Mouse (Mus musculus) heart, embryonic 10.5 days (tissue): Measurements from ENCODE around the gene Ptprr. TPM values are rescaled to one million over a fixed set of nuclear protein-coding genes. Genes with fewer than 3 reads are reported as not detected.

Experiments used
- DNase-seq: peaks from one replicate; pipeline ENCODE4 v3.0.0-alpha.2; 2017; ENCODE audit warnings: low spot score
- H3K27ac ChIP-seq: fragments of 300-500 bp; sonication (generic); 2 replicates; pipeline ENCODE4 v1.5.1; 2016; ENCODE audit warnings: mild to moderate bottlenecking
- H3K27me3 ChIP-seq: fragments of 300-500 bp; sonication (generic); 2 replicates; pipeline ENCODE4 v1.6.1; 2016; ENCODE audit warnings: mild to moderate bottlenecking; ENCODE audit not compliant: poor library complexity, insufficient read depth, severe bottlenecking
- H3K36me3 ChIP-seq: fragments of 300-500 bp; sonication (generic); 2 replicates; pipeline ENCODE4 v1.6.1; 2016; ENCODE audit warnings: mild to moderate bottlenecking, moderate library complexity
- H3K4me1 ChIP-seq: fragments of 300-500 bp; sonication (generic); 2 replicates; pipeline ENCODE4 v1.6.1; 2016; ENCODE audit warnings: mild to moderate bottlenecking
- H3K4me3 ChIP-seq: fragments of 300-500 bp; sonication (generic); 2 replicates; pipeline ENCODE4 v1.5.1; 2016; ENCODE audit warnings: mild to moderate bottlenecking, moderate library complexity
- H3K9me3 ChIP-seq: fragments of 300-500 bp; sonication (generic); 2 replicates; pipeline ENCODE4 v1.6.1; 2016; ENCODE audit warnings: mild to moderate bottlenecking, moderate library complexity
- WGBS: fragments of 180-500 bp; shearing (Covaris S2); methylation state at CpG from one replicate; pipeline ENCODE4 v1.1.7; 2016; 5-methylcytosine and 5-hydroxymethylcytosine counted together
- polyA plus RNA-seq: library from polyadenylated mRNA; unstranded; fragments of >200 nt; fragmentation: Nextera tagmentation; extraction: Ambion mirVana; gene quantifications from 2 replicates; pipeline ENCODE4 v1.2.1, GENCODE M21; 2016

Ptprr gene
- polyA plus RNA-seq, 1 experiment from 2014 or later: 0.41 TPM

DNA sequence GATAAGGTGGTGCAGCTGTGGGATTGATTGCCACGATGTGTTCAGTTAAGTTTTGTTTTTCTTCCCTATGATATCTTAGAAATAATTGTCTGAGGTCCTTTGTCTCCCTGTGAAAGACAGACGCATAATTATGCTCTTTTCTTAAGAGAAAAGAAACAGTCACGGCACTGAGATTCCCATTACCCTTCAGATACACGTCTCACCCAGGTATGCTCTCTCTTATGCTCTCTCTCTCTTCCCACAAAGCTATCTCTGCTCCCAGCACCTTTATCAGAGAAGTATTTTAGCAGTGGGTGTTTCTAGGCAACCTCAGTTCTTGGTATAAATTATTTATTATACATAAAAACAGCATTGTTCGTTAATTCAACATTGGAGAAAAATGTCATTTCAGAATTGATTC, 107.4 kb downstream of the Ptprr start:
- no peak for DNase-seq
- WGBS: 64% methylated on average over 5 of the region's 5 CpGs
- no peaks in the 10 kb centered on the region for H3K36me3 ChIP-seq
- no peaks in the 10 kb centered on the region for H3K27me3 ChIP-seq
- no peaks in the 10 kb centered on the region for H3K4me1 ChIP-seq
- no peak overlapping the region for H3K4me3 ChIP-seq
- no peaks in the 10 kb centered on the region for H3K9me3 ChIP-seq
- H3K27ac ChIP-seq: no peak overlapping the region

DNA sequence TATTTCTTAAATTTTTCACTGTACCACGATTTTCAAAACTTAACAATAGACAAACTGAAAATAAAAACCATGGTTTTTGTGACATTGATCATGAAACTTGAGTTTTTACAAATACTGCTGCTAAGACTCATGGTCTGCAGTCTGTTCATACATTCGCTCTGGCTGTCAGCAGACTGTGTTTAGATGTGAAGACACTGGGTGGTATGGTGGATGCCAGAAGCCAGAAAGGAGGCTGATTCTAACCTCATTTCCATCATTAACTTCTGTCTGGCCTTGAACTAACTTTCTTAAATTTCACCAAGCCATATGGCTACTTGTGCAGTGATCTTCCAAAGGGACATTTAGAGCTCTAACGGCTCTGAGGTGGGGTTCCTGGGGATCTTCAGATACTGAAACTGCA, 112.4 kb downstream of the Ptprr start:
- Histone ChIP-seq H3K27ac (no peak overlapping the region), H3K27me3 (no peaks in the 10 kb centered on the region), H3K4me3 (no peak overlapping the region), H3K4me1 (no peaks in the 10 kb centered on the region), H3K9me3 (no peaks in the 10 kb centered on the region), H3K36me3 (no peaks in the 10 kb centered on the region)
- 76% methylated on average over 3 of the region's 3 CpGs for WGBS
- DNase-seq: no peak

DNA sequence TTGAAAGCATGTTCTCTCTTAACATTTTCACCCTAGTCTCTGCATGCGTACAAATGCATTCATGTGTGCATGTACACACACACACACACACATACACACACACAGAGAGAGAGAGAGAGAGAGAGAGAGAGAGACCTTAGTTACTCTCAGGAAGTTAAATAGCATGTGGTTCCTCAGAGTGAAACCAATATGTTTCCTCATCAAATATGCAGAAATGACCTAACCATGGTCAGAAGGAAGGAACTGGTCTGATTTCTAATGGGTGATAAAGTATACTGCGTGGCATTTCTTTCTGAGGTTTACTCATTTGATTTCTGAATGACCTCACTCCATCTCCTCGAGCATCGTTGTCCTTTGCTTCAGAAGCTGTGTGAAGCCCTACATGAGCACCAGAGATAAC, 113.2 kb downstream of the Ptprr start:
- no peak for DNase-seq
- Histone ChIP-seq H3K4me3 (no peak overlapping the region), H3K36me3 (no peaks in the 10 kb centered on the region), H3K27ac (no peak overlapping the region), H3K27me3 (no peaks in the 10 kb centered on the region), H3K4me1 (no peaks in the 10 kb centered on the region), H3K9me3 (no peaks in the 10 kb centered on the region)
- WGBS: 74% methylated on average over 4 of the region's 4 CpGs

GRCm38 (mm10) chr10:116132233-116132632, 114.2 kb downstream of the Ptprr start:
- 75% methylated on average over 4 of the region's 4 CpGs for WGBS

DNA sequence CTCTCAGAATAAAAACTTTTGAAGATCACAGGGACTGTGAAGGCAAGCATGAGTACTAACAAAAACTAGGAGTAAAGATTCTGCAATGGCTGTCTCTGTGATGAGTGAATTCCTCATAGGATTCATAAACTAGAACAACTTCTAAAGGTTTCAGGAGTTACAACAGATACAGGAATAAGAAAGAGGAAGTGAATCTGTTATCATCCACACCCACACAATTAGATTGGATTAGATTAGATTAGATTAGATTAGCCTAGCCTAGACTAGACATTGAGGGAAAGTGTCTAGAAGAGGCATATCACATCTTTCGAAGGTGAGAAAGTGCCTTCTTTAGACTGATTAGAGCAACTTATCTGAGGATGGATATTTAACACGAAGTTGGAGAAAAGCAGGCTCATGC, 117.2 kb downstream of the Ptprr start:
- Histone ChIP-seq H3K27me3 (no peaks in the 10 kb centered on the region), H3K36me3 (no peaks in the 10 kb centered on the region), H3K4me1 (no peaks in the 10 kb centered on the region), H3K4me3 (no peak overlapping the region), H3K27ac (no peak overlapping the region), H3K9me3 (no peaks in the 10 kb centered on the region)
- DNase-seq: no peak
- WGBS: 60% methylated on average over 2 of the region's 2 CpGs

More at GRCm38 (mm10) chr10:116132233-116132632, 114.2 kb downstream of the Ptprr start:
- Histone ChIP-seq H3K27me3 (no peaks in the 10 kb centered on the region), H3K36me3 (no peaks in the 10 kb centered on the region), H3K4me1 (no peaks in the 10 kb centered on the region), H3K27ac (no peak overlapping the region), H3K9me3 (no peaks in the 10 kb centered on the region), H3K4me3 (no peak overlapping the region)
- no peak for DNase-seq

GRCm38 (mm10) chr10:116140226-116140625, 122.2 kb downstream of the Ptprr start:
- Histone ChIP-seq H3K4me1 (no peaks in the 10 kb centered on the region), H3K36me3 (no peaks in the 10 kb centered on the region), H3K27ac (no peak overlapping the region), H3K4me3 (no peak overlapping the region), H3K27me3 (no peaks in the 10 kb centered on the region), H3K9me3 (no peaks in the 10 kb centered on the region)
- DNase-seq: no peak
- 89% methylated on average over 8 of the region's 8 CpGs for WGBS

DNA sequence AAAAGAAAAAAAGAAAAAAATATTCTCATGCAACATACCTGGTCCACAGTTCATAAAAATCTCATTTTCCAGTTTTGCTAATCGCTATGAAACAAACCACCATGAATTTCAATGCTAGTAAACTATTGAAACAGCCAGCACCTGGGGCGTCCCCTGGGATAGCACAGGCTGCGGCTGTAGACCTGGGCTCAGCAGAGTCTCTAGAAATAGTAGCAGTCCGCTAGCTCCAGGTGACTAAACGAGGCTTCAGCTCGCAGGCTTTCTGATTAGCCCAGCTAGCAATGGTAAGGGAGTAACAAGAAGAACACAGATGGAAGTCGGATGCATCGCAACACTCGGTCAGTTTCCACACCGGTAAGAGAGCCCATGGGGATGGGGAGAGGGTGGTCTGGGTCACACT, 125.7 kb downstream of the Ptprr start:
- DNase-seq: no peak
- H3K9me3 ChIP-seq: no peaks in the 10 kb centered on the region
- H3K27me3 ChIP-seq: no peaks in the 10 kb centered on the region
- H3K36me3 ChIP-seq: no peaks in the 10 kb centered on the region
- H3K4me1 ChIP-seq: no peaks in the 10 kb centered on the region
- H3K4me3 ChIP-seq: no peak overlapping the region
- WGBS: 78% methylated on average over 10 of the region's 10 CpGs
- H3K27ac ChIP-seq: no peak overlapping the region

DNA sequence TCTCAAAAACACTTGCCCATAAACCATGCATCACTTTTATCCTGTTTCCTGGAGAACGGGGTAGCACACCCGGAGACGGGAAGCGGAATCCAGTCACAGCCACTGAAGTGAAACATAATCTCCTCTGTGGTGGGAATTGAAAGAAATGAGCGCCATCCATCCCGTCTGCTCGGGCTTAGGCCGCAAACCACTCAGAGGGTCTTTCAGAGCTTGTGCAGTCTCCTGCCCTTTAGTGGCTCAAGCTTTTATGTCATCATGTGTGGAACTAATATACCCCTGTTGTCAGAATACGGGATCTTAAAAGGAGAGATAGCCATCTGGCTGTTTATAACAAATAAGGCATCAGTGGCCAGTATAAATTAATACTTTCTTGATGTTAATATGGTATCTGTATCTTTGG, 128.1 kb downstream of the Ptprr start:
- no peaks in the 10 kb centered on the region for H3K9me3 ChIP-seq
- H3K27ac ChIP-seq: no peak overlapping the region
- H3K27me3 ChIP-seq: no peaks in the 10 kb centered on the region
- WGBS: 81% methylated on average over 9 of the region's 9 CpGs
- no peak for DNase-seq
- H3K36me3 ChIP-seq: no peaks in the 10 kb centered on the region
- no peaks in the 10 kb centered on the region for H3K4me1 ChIP-seq
- H3K4me3 ChIP-seq: no peak overlapping the region

- Histone ChIP-seq H3K4me1 (no peaks in the 10 kb centered on the region), H3K27me3 (no peaks in the 10 kb centered on the region), H3K4me3 (no peak overlapping the region), H3K9me3 (peaks cover 3% of the 10 kb centered on the region; the same call in 1 of the 2 replicates), H3K27ac (no peak overlapping the region), H3K36me3 (no peaks in the 10 kb centered on the region)
- WGBS: 84% methylated on average over 5 of the region's 5 CpGs
- DNase-seq: no peak
Measured at GRCm38 (mm10) chr10:116154707-116155106, 136.7 kb downstream of the Ptprr start.

DNA sequence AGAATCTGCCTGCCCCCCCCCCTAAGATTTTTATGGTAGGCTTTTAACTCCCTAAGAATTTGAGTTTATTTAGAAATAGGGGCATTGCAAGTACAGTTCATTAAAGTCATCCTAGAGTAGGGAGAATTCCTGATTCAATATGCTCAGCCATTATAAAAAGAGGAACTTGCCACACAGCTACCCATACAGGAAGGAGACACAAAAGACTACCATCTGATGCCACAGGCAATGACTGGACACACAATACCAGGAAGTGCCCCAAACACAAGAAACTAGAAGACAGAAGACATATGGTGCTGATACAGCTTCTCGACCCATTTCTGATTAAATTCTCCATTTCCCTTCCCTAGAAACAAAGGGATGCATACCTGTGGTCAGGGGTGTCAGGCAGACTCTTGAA, 138.7 kb downstream of the Ptprr start:
- WGBS: 48% methylated on average over 1 of the region's 1 CpGs
- Histone ChIP-seq H3K27me3 (no peaks in the 10 kb centered on the region), H3K4me1 (no peaks in the 10 kb centered on the region), H3K36me3 (no peaks in the 10 kb centered on the region), H3K4me3 (no peak overlapping the region), H3K27ac (no peak overlapping the region), H3K9me3 (peaks cover 3% of the 10 kb centered on the region; the same call in 1 of the 2 replicates)
- no peak for DNase-seq

- no peak for DNase-seq
- Histone ChIP-seq H3K4me1 (no peaks in the 10 kb centered on the region), H3K27ac (no peak overlapping the region), H3K27me3 (no peaks in the 10 kb centered on the region), H3K36me3 (no peaks in the 10 kb centered on the region), H3K4me3 (no peak overlapping the region), H3K9me3 (no peaks in the 10 kb centered on the region)
- WGBS: 65% methylated on average over 12 of the region's 12 CpGs
Measured at GRCm38 (mm10) chr10:116162338-116162737, 144.3 kb downstream of the Ptprr start.

- no peak for DNase-seq
- H3K4me1 ChIP-seq: peaks cover 6% of the 10 kb centered on the region; the same call in 1 of the 2 replicates
- no peak overlapping the region for H3K4me3 ChIP-seq
- no peak overlapping the region for H3K27ac ChIP-seq
- H3K9me3 ChIP-seq: no peaks in the 10 kb centered on the region
- H3K27me3 ChIP-seq: no peaks in the 10 kb centered on the region
- no peaks in the 10 kb centered on the region for H3K36me3 ChIP-seq
- 60% methylated on average over 10 of the region's 10 CpGs for WGBS
Measured at GRCm38 (mm10) chr10:116175324-116175883, 157.4 kb downstream of the Ptprr start.

DNA sequence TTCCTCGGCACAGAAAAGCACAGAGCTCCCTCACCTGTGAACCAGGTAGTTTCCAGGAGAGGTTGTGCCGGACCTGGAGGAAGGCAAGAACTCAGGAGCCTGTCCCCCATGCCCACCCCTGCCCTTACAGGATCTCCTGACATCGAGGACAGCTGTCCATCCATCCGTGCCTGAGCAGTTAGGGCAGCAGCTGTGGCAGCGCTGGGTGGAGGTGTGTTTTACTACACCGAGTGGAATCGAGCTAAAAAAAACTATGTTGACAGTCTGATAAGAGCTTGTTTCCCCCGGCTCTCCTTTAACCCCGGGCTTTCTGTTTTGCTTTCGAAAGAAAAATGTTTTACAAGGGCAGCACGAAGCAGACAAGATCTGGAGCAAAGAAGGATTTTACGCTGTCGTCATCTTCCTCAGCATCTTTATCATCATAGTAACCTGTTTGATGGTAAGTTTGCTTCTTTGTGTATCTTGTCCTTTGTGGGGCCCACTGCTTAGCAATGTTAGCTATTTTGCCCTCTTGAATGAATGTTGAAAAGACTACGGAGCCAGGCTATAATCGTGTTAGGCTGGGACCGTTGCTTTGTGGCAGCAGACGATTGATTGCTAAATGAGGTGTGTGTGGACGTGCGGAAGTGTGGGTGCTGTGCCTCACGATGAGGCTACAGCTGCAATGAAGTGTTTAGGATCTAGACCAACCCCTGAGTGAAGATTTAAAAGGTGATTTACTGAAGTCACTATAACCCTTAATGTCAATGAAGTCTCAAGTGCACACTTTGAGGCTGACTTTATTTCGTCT, 159.6 kb downstream of the Ptprr start:
- Histone ChIP-seq H3K27ac (no peak overlapping the region; the same call in 1 of the 2 replicates), H3K9me3 (no peaks in the 10 kb centered on the region), H3K27me3 (no peaks in the 10 kb centered on the region), H3K4me1 (peaks cover 6% of the 10 kb centered on the region; the same call in 1 of the 2 replicates), H3K4me3 (peak overlapping the region; percentile 55), H3K36me3 (no peaks in the 10 kb centered on the region)
- WGBS: 22% methylated on average over 21 of the region's 21 CpGs
- DNase-seq: no peak
